Mouse (Mus musculus): Measurements from ENCODE around the gene Akap17b.

- TF ChIP-seq GATA1 (IDR thresholded peaks at IDR 0.05; ENCODE audit: borderline replicate concordance, low read length) (no peak), FLI1 (IDR thresholded peaks at IDR 0.05; ENCODE audit: low read length) (no peak)
Measured at GRCm38 (mm10) chrX:36586629-36587303, 58.4 kb downstream of the Akap17b start.
